Mouse (Mus musculus) liver, adult 10 weeks (tissue): Measurements from ENCODE around the gene Arrb1. TPM values are rescaled to one million over a fixed set of nuclear protein-coding genes. Genes with fewer than 3 reads are reported as not detected.

Source experiments
- polyA plus RNA-seq: library from polyadenylated mRNA; stranded (reverse); fragments of 350-450 nt; fragmentation: Illumina TruSeq; extraction: RNeasy Lipid Tissue Mini Kit (QIAGEN cat#74804); gene quantifications from one replicate; pipeline ENCODE4 v1.2.3, GENCODE M21; 2014; ENCODE audit warnings: low read depth, low replicate concordance

The Arrb1 gene
- polyA plus RNA-seq: 1.8 TPM

DNA sequence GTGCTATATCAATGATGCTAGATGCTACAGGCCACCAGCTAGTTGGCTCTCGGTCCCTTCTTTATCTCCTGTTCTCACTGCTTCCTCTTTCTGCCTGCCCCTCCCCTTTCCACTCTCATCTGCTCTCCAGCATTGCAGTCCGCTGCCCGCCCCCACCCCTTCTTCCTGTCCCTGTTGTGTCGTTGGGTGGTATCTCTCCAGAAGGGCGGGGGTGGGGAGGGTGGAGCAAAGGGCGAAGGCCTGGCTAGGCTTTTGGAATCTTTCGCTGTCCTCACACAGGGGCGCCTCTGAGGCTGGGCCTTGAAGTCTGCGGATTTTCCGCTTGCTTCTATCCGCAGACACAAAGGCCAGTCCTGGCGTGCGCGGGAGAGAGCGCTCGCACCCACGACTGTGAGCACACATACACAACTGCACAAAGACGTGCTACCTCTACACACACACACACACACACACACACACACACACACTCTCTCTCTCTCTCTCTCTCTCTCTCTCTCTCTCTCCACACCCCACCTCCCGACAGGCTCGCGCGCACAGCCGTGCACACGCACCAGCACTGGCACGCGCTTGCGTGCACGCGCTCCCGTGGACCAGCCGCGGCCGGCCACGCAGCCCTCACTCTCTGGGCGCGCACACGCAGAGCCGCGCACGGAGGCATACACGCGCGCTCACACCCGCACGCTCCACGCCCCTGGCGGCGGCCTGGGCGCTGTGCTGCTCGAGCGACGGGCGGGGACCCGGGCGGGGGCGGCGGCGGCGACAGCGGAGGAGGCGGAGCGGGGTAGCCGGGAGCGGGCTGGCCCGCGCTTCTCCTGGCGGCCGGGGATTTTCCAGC lies at the start of gene Arrb1:
Gene Arrb1 (plus strand): TSS at position 566 of the 835 bp plus-strand sequence.

DNA sequence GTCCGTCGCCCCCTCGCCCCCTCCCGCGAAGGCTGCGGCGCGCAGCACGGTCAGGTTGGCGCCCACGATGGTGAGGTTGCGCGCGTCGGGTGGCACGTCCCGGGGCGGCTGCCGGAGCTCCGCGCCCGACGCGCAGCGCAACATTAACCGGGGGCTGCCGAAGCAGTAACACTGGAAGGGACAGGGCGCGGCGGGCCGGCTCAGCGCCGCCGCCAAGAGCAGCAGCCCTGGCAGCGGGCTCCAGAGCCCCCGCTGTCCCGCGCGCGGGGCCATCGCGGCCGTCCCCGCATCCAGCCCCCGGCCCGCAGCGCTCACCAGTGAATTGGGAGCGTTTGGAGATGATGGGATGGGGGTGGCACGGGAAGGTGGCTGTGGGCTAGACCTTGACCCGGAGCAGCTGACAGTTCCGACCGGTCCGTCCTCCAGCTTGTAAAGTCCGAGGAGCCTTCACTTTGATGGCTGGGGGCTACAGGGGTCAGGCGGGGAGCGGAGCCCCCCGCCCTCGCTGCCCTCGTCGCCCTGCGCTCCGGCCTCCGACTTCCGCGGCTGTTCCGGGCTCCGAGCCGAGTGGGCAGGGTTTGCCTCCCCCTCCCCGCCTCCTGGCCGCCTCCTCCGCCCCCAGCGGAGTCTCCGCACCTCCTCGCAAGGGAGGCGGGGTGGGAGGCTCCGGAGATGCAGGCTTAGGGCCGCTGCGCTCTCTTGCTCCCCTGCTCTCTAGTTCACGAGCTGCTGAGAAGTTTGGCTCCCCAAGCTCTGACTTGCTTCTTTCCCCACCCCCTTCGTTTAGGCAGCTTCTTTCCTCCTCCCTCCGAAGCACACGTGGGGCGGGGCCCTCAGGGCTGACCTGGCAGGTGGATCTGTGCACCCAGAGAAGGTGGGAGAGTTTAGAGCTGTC lies 91.4 kb downstream of the Arrb1 start, which contains the start of gene Tpbgl:
Gene Tpbgl (minus strand): TSS at position 728 of the 895 bp plus-strand sequence.

Other genes starting within 250 kb of the Arrb1 start
- 3.9 TPM for gene Serpinh1, start 182.2 kb upstream of the Arrb1 start, polyA plus RNA-seq
- gene Gdpd5, start 154.1 kb upstream of the Arrb1 start, polyA plus RNA-seq: not detected
- not detected for gene Klhl35, start 69.5 kb upstream of the Arrb1 start, polyA plus RNA-seq
- gene Rps3, start 51.7 kb upstream of the Arrb1 start, polyA plus RNA-seq: 340 TPM
- 4.2 TPM for gene Tpbgl, start 91.6 kb downstream of the Arrb1 start, polyA plus RNA-seq
- 54.1 TPM for gene Slco2b1, start 175.9 kb downstream of the Arrb1 start, polyA plus RNA-seq
- gene Olfr520, start 194.8 kb downstream of the Arrb1 start, polyA plus RNA-seq: not detected
- not detected for gene Olfr521, start 228.0 kb downstream of the Arrb1 start, polyA plus RNA-seq